Mouse (Mus musculus): ENCODE results near the gene Mgarp.
"Not testable (repeated sequence)": the region's sequence is repeated elsewhere in the genome, so short reads cannot be mapped to it uniquely, and the experiment has no call there.

Mgarp gene

GRCm38 (mm10) chr3:51364703-51365516, 31.6 kb downstream of the Mgarp start:
- DNase-seq, result peak; percentile 80

GRCm38 (mm10) chr3:51361066-51361465, 35.5 kb downstream of the Mgarp start:
- DNase-seq, result no peak

GRCm38 (mm10) chr3:51359558-51360307, 36.8 kb downstream of the Mgarp start:
- no peak for DNase-seq

GRCm38 (mm10) chr3:51358660-51359557, 37.6 kb downstream of the Mgarp start:
- peak; percentile 89 for DNase-seq

GRCm38 (mm10) chr3:51358181-51358580, 38.4 kb downstream of the Mgarp start:
- DNase-seq, result peak; percentile 88

GRCm38 (mm10) chr3:51357624-51358023, 38.9 kb downstream of the Mgarp start:
- no peak for DNase-seq

GRCm38 (mm10) chr3:51357078-51357477, 39.5 kb downstream of the Mgarp start:
- DNase-seq, result no peak

- not testable (repeated sequence) for DNase-seq
Observed at GRCm38 (mm10) chr3:51354956-51355355, 41.6 kb downstream of the Mgarp start.

- DNase-seq, result no peak
Observed at GRCm38 (mm10) chr3:51354034-51354427, 42.5 kb downstream of the Mgarp start.

- DNase-seq, result peak; percentile 64
Observed at GRCm38 (mm10) chr3:51353325-51354033, 43.1 kb downstream of the Mgarp start.

- no peak for DNase-seq
Observed at GRCm38 (mm10) chr3:51350806-51351205, 45.7 kb downstream of the Mgarp start.

- no peak for DNase-seq
Observed at GRCm38 (mm10) chr3:51348646-51349238, 47.8 kb downstream of the Mgarp start.

GRCm38 (mm10) chr3:51345017-51345416, 51.5 kb downstream of the Mgarp start:
- not testable (repeated sequence) for DNase-seq

- not testable (repeated sequence) for DNase-seq
Observed at GRCm38 (mm10) chr3:51344182-51344581, 52.4 kb downstream of the Mgarp start.

- no peak for DNase-seq
Observed at GRCm38 (mm10) chr3:51343260-51343659, 53.3 kb downstream of the Mgarp start.

GRCm38 (mm10) chr3:51342152-51342551, 54.4 kb downstream of the Mgarp start:
- DNase-seq, result no peak

GRCm38 (mm10) chr3:51341268-51342081, 55.1 kb downstream of the Mgarp start:
- DNase-seq, result peak; percentile 80

- peak; percentile 83 for DNase-seq
Observed at GRCm38 (mm10) chr3:51340552-51341267, 55.8 kb downstream of the Mgarp start, which contains the start of gene Elf2. TSS of gene Elf2 (minus strand) at chr3:51340663.

- DNase-seq, result peak; percentile 69
Observed at GRCm38 (mm10) chr3:51339734-51340551, 56.6 kb downstream of the Mgarp start.

Measured in thymus, postnatal 25 days (tissue).